Mouse (Mus musculus): ENCODE data around the gene 2300009A05Rik.

The 2300009A05Rik gene

GRCm38 (mm10) chr9:63346029-63346428, 53.0 kb downstream of the 2300009A05Rik start:
- DNase-seq = peak; percentile 53

All from cerebellum, adult 11 months (tissue).